19 mouse cellular contexts compared by ENCODE assay signal in the genomic region with DNA sequence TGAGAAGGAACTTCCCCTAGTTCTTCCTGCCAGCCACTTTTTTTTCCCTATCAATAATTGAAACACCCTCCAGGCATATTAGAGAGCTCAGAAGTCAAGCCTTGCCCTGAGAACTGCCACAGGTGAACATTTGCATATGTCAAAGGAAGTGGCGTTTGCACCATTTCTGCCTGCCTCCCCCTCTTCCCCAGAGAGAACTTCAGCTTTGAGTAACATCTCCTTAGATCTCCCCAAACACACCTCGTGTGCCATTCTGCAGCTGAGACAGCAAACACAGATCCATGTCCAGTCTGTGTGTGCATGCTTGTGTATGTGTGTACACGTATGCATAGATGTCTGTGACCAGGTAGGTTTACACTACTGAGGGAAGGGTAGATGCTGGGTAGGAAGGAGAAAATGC.
DNase-seq lines count a peak whose midpoint lies in the region; ATAC-seq and TF ChIP-seq lines count a peak whose summit lies in the region.
"Had no signal": no experiment of that assay in that cellular context is flagged by ENCODE, and none has a peak within 500 bp of the region (broad histone marks: within the 10 kb centered on the region; RNA-seq: fewer than 3 reads in every experiment).

No protein-coding gene starts in this region.

- dilution Hi-C loops in CH12.LX (cut with MboI; ENCODE audit: extremely low pct_ligation_motif_present, extremely low pct_unique_long_range_greater_than_20kb, low sequenced_read_pairs): no loop called here

- no peak overlapping the region for H3K27ac ChIP-seq in CH12.LX (ENCODE audit: insufficient read depth, low read depth)
- H3K27ac ChIP-seq in small intestine, adult 2 months (ENCODE audit: insufficient read depth, low read depth, low read length): 0 out of 2 replicates have a peak overlapping the region, but pooled peaks have one; percentile 0
- H3K27ac ChIP-seq in intestine, postnatal 0 days (ENCODE audit: low read depth, low read length): no peak overlapping the region
- no peak overlapping the region for H3K27ac ChIP-seq in hindbrain, embryonic 10.5 days
- H3K27ac ChIP-seq: embryonic facial prominence, embryonic 13.5 days; forebrain, embryonic 12.5 days; heart, adult 2 months; hindbrain, embryonic 12.5 days; intestine, embryonic 15.5 days had no signal

- ATAC-seq in intestine, postnatal 0 days: no peak
- ATAC-seq: forebrain, embryonic 16.5 days; hindbrain, embryonic 16.5 days; intestine, embryonic 15.5 days had no signal

- no peak for TF ChIP-seq CTCF in CH12.LX (conservative IDR thresholded peaks at IDR 0.05 in 1 of 2, IDR thresholded peaks at IDR 0.05 in 1 of 2; ENCODE audit: low read depth in 2 of 2, low read length in 2 of 2)
- no peak for TF ChIP-seq CTCF in small intestine, adult 2 months (IDR thresholded peaks at IDR 0.05; ENCODE audit: extremely low read depth, insufficient read length, insufficient replicate concordance, low read depth, low read length)
- TF ChIP-seq CTCF in intestine, postnatal 0 days (IDR thresholded peaks at IDR 0.05; ENCODE audit: low read depth): no peak

- H3K4me2 ChIP-seq in CH12.LX (ENCODE audit: insufficient read depth, low read depth, poor library complexity, severe bottlenecking): peak overlapping the region; percentile 84
- H3K4me2 ChIP-seq in intestine, postnatal 0 days (replicated peaks; ENCODE audit: low read depth): no peak overlapping the region
- H3K4me2 ChIP-seq: embryonic facial prominence, embryonic 13.5 days; forebrain, embryonic 12.5 days; heart, embryonic 12.5 days; hindbrain, embryonic 12.5 days; intestine, embryonic 15.5 days had no signal

- H3K4me3 ChIP-seq in CH12.LX (replicated peaks in 1 of 3; ENCODE audit: low read depth in 2 of 3, low read length in 2 of 3, poor library complexity in 1 of 3): peak overlapping the region in 1 of 3 experiments; percentile 31
- no peak overlapping the region for H3K4me3 ChIP-seq in small intestine, adult 2 months (ENCODE audit: low read depth, low read length)
- no peak overlapping the region for H3K4me3 ChIP-seq in intestine, postnatal 0 days (ENCODE audit: low read depth, low read length)
- H3K4me3 ChIP-seq in hindbrain, embryonic 10.5 days: no peak overlapping the region
- H3K4me3 ChIP-seq: embryonic facial prominence, embryonic 13.5 days; forebrain, embryonic 12.5 days; heart, adult 2 months; heart, embryonic 12.5 days; hindbrain, embryonic 12.5 days; intestine, embryonic 15.5 days had no signal

- no peaks in the 10 kb centered on the region for H3K79me2 ChIP-seq in CH12.LX (replicated peaks; ENCODE audit: control insufficient read depth, extremely low read depth, insufficient read depth, poor library complexity, severe bottlenecking)

- H3K36me3 ChIP-seq in CH12.LX (replicated peaks in 1 of 2; ENCODE audit: control insufficient read depth in 1 of 2, insufficient read depth in 1 of 2, low read length in 1 of 2): no peaks in the 10 kb centered on the region
- H3K36me3 ChIP-seq in small intestine, adult 2 months (ENCODE audit: control insufficient read depth, insufficient read depth, low read length): no peaks in the 10 kb centered on the region
- H3K36me3 ChIP-seq in intestine, postnatal 0 days (ENCODE audit: control insufficient read depth, insufficient read depth): no peaks in the 10 kb centered on the region
- no peaks in the 10 kb centered on the region for H3K36me3 ChIP-seq in hindbrain, embryonic 10.5 days
- H3K36me3 ChIP-seq: embryonic facial prominence, embryonic 13.5 days; forebrain, embryonic 12.5 days; heart, embryonic 12.5 days; hindbrain, embryonic 12.5 days; intestine, embryonic 15.5 days had no signal

- no peaks in the 10 kb centered on the region for H3K9me3 ChIP-seq in CH12.LX (replicated peaks; ENCODE audit: low read length)
- no peaks in the 10 kb centered on the region for H3K9me3 ChIP-seq in intestine, postnatal 0 days (ENCODE audit: control insufficient read depth)
- H3K9me3 ChIP-seq in hindbrain, embryonic 10.5 days: no peaks in the 10 kb centered on the region
- H3K9me3 ChIP-seq: embryonic facial prominence, embryonic 13.5 days; forebrain, embryonic 12.5 days; heart, embryonic 12.5 days; hindbrain, embryonic 12.5 days; intestine, embryonic 15.5 days had no signal

- in situ Hi-C loops in CH12.LX (cut with MboI; ENCODE audit: low pct_ligation_motif_present, low pct_unique_long_range_greater_than_20kb, low sequenced_read_pairs): no loop called here

- no peak for TF ChIP-seq RAD21 in CH12.LX (IDR thresholded peaks at IDR 0.05; ENCODE audit: low read depth, low read length)

- H3K27me3 ChIP-seq in CH12.LX (replicated peaks): no peaks in the 10 kb centered on the region
- no peaks in the 10 kb centered on the region for H3K27me3 ChIP-seq in small intestine, adult 2 months (ENCODE audit: control insufficient read depth, insufficient read depth, low read length)
- no peaks in the 10 kb centered on the region for H3K27me3 ChIP-seq in intestine, postnatal 0 days (replicated peaks; ENCODE audit: control insufficient read depth, insufficient read depth, low read length)
- no peaks in the 10 kb centered on the region for H3K27me3 ChIP-seq in hindbrain, embryonic 10.5 days (ENCODE audit: insufficient read depth, poor library complexity, severe bottlenecking)
- H3K27me3 ChIP-seq: embryonic facial prominence, embryonic 13.5 days; forebrain, embryonic 12.5 days; heart, embryonic 12.5 days; hindbrain, embryonic 12.5 days; intestine, embryonic 15.5 days had no signal

- DNase-seq in spleen, postnatal 36 days (ENCODE audit: low spot score in 2 of 2): peak; percentile 49 to 51
- no peak for DNase-seq in spleen, adult 12 weeks (ENCODE audit: low spot score)
- DNase-seq in CH12.LX (ENCODE audit: extremely low read depth): peak; percentile 81
- DNase-seq in hindbrain, embryonic 10.5 days (ENCODE audit: low spot score): no peak
- DNase-seq: adrenal gland, postnatal 10 days; cerebellum, adult 11 months; cerebellum, adult 9-10 months; cerebellum, postnatal 25 days; gastrocnemius, postnatal 14 days; heart, adult 2 months had no signal

- TF ChIP-seq EP300 in CH12.LX (IDR thresholded peaks at IDR 0.05; ENCODE audit: low read length): peak; percentile 80

- 27% methylated on average over 3 of the region's 3 CpGs for WGBS in small intestine, adult 2 months
- 59% methylated on average over 3 of the region's 3 CpGs for WGBS in intestine, postnatal 0 days
- WGBS in hindbrain, embryonic 10.5 days: 70% methylated on average over 3 of the region's 3 CpGs

- TF ChIP-seq POLR2A in CH12.LX (IDR thresholded peaks at IDR 0.05; ENCODE audit: low read depth, low read length): no peak
- no peak for TF ChIP-seq POLR2A in small intestine, adult 2 months (IDR thresholded peaks at IDR 0.05; ENCODE audit: low read depth, low read length)

- no peak overlapping the region for H3K9ac ChIP-seq in CH12.LX (ENCODE audit: insufficient read depth, low read depth)
- no peak overlapping the region for H3K9ac ChIP-seq in intestine, postnatal 0 days (ENCODE audit: low read depth, low read length)
- H3K9ac ChIP-seq: embryonic facial prominence, embryonic 13.5 days; forebrain, embryonic 12.5 days; heart, embryonic 12.5 days; hindbrain, embryonic 12.5 days; intestine, embryonic 15.5 days had no signal

- H3K4me1 ChIP-seq in CH12.LX (ENCODE audit: control insufficient read depth in 1 of 2, insufficient read depth in 2 of 2): peaks cover 9 to 47% of the 10 kb centered on the region in 2 experiments
- H3K4me1 ChIP-seq in small intestine, adult 2 months (ENCODE audit: control insufficient read depth, insufficient read depth, insufficient read length, low read length): peaks cover 20% of the 10 kb centered on the region; the same call in 1 of the 2 replicates
- no peaks in the 10 kb centered on the region for H3K4me1 ChIP-seq in intestine, postnatal 0 days (replicated peaks; ENCODE audit: control insufficient read depth, insufficient read depth, low read length)
- H3K4me1 ChIP-seq in hindbrain, embryonic 10.5 days (replicated peaks): no peaks in the 10 kb centered on the region
- H3K4me1 ChIP-seq: embryonic facial prominence, embryonic 13.5 days; forebrain, embryonic 12.5 days; heart, embryonic 12.5 days; hindbrain, embryonic 12.5 days; intestine, embryonic 15.5 days had no signal

TF ChIP-seq in CH12.LX, 34 proteins besides CTCF, POLR2A, EP300 and RAD21 (continues in another document):
- TF ChIP-seq MYC (IDR thresholded peaks at IDR 0.05; ENCODE audit: low read depth, low read length) (peak; percentile 67; the same call in 1 of the 2 replicates), KAT2A (IDR thresholded peaks at IDR 0.05; ENCODE audit: insufficient replicate concordance, low read length) (no peak), CHD2 (IDR thresholded peaks at IDR 0.05; ENCODE audit: low read length) (peak; percentile 61), MXI1 (IDR thresholded peaks at IDR 0.05; ENCODE audit: low read depth, low read length) (peak; percentile 57; the same call in 1 of the 2 replicates), PAX5 (IDR thresholded peaks at IDR 0.05; ENCODE audit: low read length) (no peak), USF2 (conservative IDR thresholded peaks at IDR 0.05; ENCODE audit: low read depth, low read length) (no peak), TBP (conservative IDR thresholded peaks at IDR 0.05; ENCODE audit: low read depth, low read length) (no peak), HCFC1 (IDR thresholded peaks at IDR 0.05; ENCODE audit: low read depth, low read length) (peak; percentile 25; the same call in 1 of the 2 replicates), JUND (conservative IDR thresholded peaks at IDR 0.05; ENCODE audit: low read depth, low read length) (peak; percentile 63; the same call in 1 of the 2 replicates), GABPA (IDR thresholded peaks at IDR 0.05; ENCODE audit: insufficient replicate concordance, low read depth, low read length) (no peak), CHD1 (IDR thresholded peaks at IDR 0.05; ENCODE audit: low read depth, low read length) (no peak), ETS1 (conservative IDR thresholded peaks at IDR 0.05; ENCODE audit: low read depth, low read length) (peak; percentile 77), NRF1 (IDR thresholded peaks at IDR 0.05; ENCODE audit: low read depth, low read length) (no peak), ELF1 (IDR thresholded peaks at IDR 0.05; ENCODE audit: low read depth, low read length) (0 out of 2 replicates have a peak, but pooled peaks have one; percentile 36), ZNF384 (IDR thresholded peaks at IDR 0.05; ENCODE audit: low read depth, low read length) (peak; percentile 67), SMC3 (IDR thresholded peaks at IDR 0.05; ENCODE audit: low read depth, low read length) (no peak), RCOR1 (conservative IDR thresholded peaks at IDR 0.05; ENCODE audit: low read depth, low read length) (0 out of 2 replicates have a peak, but pooled peaks have one; percentile 33), NELFE (IDR thresholded peaks at IDR 0.05; ENCODE audit: low read depth, low read length) (no peak), ZMIZ1 (IDR thresholded peaks at IDR 0.05; ENCODE audit: low read depth, low read length) (no peak), ZKSCAN1 (IDR thresholded peaks at IDR 0.05; ENCODE audit: borderline replicate concordance, low read depth, low read length) (no peak), ZC3H11A (IDR thresholded peaks at IDR 0.05; ENCODE audit: low read depth, low read length) (no peak)

Comparison
In these comparisons a context has a peak if more than half of its experiments do, and no peak if none do; other contexts are left out.
1. DNase-seq: peak in spleen, postnatal 36 days (2 of 2) and CH12.LX (single experiment); none in spleen, adult 12 weeks (single experiment) and hindbrain, embryonic 10.5 days (single experiment).